Mouse (Mus musculus) T-helper 17 cell (primary cell): ENCODE data around the gene Actn4.

Source experiments
- in situ Hi-C, 2 experiments: fragments of 300-600 bp; cut with MboI, MseI; formaldehyde crosslinking; loops; 1 replicate in 1 of 2; 2 replicates in 1 of 2; pipeline ENCODE4 v1.15.1; 2025; ENCODE audit warnings: high pct_unique_total_duplicates in 2 of 2

Gene Actn4

GRCm38 (mm10) chr7:28950346-28951037 lies 11.6 kb downstream of the Actn4 start:
- in situ Hi-C loops = no loop called here

DNA sequence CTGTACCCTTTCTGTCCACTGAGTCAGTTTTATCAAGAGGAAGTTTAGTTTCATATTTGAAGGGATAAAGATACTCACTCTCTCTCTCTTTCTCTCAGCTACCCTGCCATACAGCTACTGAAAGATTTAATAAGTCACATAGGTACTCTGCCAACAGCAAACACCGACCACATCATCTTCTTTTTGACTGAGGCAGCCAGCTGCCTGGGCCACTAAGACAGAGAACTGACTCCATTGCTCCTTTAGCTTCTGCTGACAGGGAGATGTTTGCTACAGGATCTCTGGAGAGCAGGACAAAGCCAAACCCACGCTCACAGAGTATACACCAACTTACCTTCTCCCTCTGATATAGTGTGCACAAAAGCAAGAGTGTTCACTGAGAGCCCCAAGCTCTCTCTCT lies 12.8 kb downstream of the Actn4 start:
- in situ Hi-C loops = no loop called here

DNA sequence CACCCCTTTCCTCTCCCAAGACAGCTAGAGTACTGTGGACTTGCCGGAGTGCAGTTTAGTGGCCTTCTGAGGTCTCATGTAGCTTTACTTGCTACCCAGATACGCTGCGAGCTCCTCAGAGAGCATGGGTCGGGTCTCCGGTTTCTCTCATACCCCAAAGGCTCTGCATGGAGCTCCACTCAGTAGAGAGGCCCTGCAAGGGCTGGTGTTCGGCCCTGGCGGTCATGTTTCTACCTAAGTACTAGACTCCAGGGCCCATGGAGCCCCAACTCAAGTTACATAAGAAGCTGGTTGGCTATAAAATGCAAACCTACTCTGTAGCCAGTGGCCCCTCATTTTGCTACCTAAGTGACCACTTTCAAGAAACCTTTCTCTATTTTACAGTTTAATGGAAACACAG lies 13.4 kb downstream of the Actn4 start:
- in situ Hi-C loops = no loop called here

DNA sequence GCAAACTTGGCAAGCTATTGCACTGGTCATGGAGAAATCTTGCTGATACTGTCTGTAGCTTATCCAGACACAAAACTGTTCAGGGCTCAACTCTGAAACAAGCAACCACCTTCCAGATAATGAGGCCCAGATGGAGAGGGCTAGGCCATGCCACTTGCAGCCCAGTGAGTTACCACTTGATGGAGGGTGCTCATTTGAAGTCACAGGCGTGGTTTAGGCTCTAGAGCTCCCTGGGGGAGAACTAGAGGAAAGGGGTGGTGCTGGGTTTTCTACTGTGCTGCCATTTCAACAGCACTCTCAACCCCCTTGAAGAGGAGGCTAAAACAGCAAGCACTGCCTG lies 15.9 kb downstream of the Actn4 start:
- in situ Hi-C loops = no loop called here

GRCm38 (mm10) chr7:28945416-28946270 lies 16.5 kb downstream of the Actn4 start:
- in situ Hi-C loops = no loop called here

- in situ Hi-C loops = no loop called here
Observed at GRCm38 (mm10) chr7:28944756-28945415, 17.3 kb downstream of the Actn4 start.

- in situ Hi-C loops = no loop called here
Observed at GRCm38 (mm10) chr7:28943451-28944180, 18.5 kb downstream of the Actn4 start.

GRCm38 (mm10) chr7:28941542-28941941 lies 20.6 kb downstream of the Actn4 start:
- in situ Hi-C loops = no loop called here

DNA sequence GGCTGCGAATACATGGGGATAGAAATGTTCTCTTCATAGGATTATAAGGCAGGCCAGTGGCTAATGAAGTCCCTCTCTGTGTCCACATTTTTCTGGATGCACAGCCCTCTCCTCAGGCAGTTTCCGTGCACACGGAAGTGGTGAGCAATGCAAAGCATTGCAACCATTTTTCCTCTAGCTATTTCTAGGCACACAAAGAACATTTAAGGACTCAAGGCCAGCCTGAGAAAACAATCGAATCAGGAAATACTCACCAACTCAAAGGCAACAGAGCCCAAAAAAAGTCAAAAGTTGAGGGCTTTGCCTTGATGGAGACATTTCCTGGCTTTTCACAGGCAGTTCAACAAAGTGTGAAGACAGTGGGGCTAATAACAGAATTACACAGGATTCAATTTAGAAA lies 21.0 kb downstream of the Actn4 start:
- in situ Hi-C loops = no loop called here

DNA sequence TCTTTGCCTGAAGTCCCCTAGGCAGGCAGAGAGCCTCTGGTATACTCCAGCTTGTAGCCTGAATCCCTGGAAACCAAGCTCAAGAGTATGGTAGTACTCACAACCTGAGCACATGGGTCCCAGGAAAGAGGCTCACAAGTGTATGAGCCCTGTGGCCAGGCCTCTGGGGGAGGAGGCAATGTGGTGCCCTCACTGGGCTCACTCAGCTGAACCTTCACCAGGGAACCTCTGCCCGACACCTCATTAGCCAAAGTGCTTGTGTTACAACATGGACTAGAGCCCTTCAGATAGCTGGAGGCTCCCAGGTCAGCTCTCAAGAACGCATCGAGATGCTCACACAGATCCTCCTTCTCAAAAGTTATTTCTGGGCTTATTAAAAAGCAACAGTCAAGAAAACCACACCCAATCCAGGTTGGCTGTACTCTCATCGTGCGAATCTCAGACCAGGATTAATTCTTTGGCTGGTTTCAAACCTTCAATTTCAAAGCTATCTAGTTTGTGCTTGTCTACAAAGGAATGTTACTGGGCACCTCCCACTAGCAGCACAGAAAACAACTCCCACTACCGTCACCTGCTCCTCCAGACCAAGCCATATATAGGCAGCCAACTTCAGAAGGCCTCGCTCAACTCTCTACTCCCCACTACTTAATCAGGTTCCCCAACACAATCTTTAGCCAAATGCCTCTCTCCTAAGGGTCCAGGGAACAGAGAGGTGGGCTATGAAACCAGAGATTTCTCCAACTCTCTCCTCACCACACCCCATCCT lies 22.5 kb downstream of the Actn4 start:
- in situ Hi-C loops = no loop called here

GRCm38 (mm10) chr7:28938654-28939053 lies 23.5 kb downstream of the Actn4 start:
- in situ Hi-C loops = no loop called here

- in situ Hi-C loops = no loop called here
Observed at GRCm38 (mm10) chr7:28936787-28937186, 25.4 kb downstream of the Actn4 start.

- in situ Hi-C loops = no loop called here
Observed at GRCm38 (mm10) chr7:28933825-28934224, 28.3 kb downstream of the Actn4 start.

DNA sequence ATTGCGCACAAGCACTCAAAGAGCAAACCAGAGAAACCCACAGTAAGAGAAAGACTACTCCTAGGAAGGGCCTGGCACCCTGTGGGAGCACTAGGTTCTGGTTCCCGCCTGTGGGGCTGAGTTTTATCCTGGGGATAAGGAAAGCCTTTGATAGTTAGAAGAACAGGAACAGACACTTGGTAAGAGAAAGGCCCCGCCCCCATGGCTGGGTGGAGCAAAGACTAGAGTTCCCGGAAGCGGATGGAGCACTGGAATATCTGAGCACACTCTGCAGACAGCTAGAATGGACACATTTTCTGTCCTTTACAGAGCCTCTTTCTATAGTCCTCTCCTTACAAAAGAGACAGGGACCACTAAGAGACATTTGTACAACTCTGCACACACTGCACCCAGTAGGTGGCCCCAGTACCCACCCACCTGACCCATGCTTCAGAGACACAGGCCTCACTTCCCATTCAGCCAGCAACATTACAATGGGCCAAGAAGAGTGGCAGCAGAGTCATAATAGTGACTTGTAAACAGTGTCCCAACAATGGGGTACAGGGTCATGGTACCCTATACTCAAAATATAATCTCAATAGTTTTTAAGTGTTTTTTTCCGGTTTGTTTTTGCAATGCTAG lies 29.6 kb downstream of the Actn4 start:
- in situ Hi-C loops = no loop called here

DNA sequence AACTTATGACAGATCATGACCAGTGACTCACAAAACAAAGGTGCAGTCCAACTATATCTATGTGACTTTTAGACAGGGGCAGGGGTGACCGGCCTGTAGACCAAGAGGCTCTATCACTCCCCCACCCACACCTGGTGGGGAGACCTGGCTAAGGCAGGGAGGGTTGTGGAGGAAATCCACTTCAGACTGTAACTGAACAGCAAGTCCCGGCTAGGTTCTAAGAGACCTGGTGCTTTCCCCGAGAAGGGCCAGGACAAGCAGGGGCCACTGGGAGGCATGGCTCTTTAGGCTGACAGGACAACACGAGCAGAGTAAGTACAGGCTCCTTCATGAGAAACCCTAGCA lies 30.5 kb downstream of the Actn4 start:
- in situ Hi-C loops = no loop called here

DNA sequence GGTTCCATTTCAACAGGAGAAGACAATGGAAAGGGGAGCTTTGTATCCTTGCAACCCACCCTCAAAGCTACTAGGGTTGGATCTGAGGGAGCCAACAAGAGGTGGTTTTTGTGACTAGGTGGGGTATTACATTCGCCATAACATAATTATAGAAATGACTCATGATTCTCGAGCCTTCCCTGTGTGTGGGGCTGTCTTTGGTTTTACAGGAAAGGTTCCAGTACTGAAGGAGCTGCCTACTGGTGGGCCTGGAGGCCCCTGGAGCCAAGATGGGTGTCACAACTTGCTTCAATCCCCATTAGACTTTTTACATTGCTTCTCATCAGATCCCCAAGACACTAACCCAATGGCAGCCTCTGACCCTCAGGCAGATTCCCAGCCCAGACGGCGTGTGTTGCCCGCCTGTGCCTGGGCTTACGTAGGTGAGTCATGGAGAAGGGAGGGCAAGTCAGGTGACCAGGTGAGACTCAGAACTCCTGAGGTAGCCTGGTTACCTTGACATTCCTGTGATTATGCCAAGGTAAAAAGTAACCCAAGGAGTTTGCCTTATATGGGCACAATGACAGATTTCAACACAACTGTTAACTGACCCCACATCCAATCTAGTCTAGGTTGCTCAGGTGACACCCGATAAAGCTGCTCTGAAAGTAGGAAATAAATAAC lies 31.0 kb downstream of the Actn4 start:
- in situ Hi-C loops = no loop called here

DNA sequence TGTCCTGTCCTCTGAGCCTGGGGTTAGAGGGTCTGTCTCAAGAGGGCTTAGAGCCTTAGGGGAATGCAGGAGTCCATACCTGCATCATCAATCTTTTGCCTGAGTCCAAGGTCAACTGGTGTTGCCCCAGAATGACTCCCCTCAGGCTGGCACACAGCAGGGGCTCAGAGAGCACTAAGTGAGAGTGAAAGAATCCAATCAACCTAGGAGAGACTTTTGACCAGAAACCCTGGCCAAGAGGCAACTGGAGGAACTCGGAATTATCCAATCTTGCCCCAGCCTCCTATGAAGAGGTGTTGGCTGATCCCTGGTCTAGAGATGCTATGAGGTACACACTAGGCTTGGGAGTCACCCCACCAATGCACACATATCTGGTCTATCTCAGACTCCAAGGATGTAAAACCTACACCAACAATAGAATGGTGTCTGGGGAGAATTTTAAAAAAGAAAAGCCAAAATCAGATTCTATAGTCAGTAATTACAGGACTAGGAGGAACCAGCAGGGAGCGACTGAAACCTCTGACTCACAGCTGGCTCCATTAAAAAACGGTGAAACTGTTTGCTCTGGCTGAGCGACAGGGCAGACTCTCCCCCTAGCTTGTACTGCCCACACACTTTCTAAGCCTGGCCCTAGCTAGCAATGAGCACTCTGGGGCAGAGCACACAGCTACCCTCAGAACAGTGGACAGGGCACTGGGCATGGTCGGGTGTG lies 31.7 kb downstream of the Actn4 start:
- in situ Hi-C loops = no loop called here

DNA sequence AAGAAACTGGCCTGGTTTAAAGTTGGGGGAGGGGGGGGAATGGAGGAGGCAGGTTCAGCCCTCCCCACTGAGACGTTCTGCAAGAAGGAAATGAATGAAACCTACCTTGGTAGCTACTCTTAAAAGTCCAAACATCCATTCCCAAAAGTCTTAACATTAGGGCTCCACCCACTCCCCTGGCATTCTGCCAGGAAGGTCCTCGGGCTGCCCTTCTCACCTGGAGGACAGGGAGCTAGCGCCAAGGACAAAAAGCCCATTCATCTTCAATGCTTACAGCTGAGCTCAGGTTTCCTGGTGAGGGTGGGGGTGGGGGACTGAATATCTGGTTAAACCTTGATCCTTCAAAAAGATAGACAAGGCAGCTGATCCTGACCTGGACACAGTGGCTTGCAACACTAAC lies 32.8 kb downstream of the Actn4 start:
- in situ Hi-C loops = no loop called here

- in situ Hi-C loops = no loop called here
Observed at GRCm38 (mm10) chr7:28926172-28926571, 36.0 kb downstream of the Actn4 start.

GRCm38 (mm10) chr7:28925317-28925716 lies 36.8 kb downstream of the Actn4 start:
- in situ Hi-C loops = no loop called here
